Mouse (Mus musculus) CH12.LX (cell line): ENCODE data around the gene Tspyl1. TPM values are rescaled to one million over a fixed set of nuclear protein-coding genes. Genes with fewer than 3 reads are reported as not detected.

ENCODE experiments used
- polyA plus RNA-seq: library from polyadenylated mRNA; unstranded; fragments of >175 nt; gene quantifications from 2 replicates; pipeline ENCODE4 v1.2.1, GENCODE M21; 2012; ENCODE audit warnings: low read depth; ENCODE audit not compliant: insufficient read length
- total RNA-seq, 2 experiments: library from RNA; depleted of rRNA; stranded (reverse); fragments of 300-350 nt in 1 of 2; fragments of >200 nt in 1 of 2; gene quantifications; 2 replicates each; pipeline ENCODE4 v1.2.3; 2012 to 2014

Gene Tspyl1
- total and polyA plus RNA-seq, 3 experiments, result 18.9 to 23.7 (median 19.7) TPM

Other genes starting within 250 kb of the Tspyl1 start
- gene Trappc3l, start 244.6 kb upstream of the Tspyl1 start, total RNA-seq (2012; rRNA removed), result not detected in 2 replicates
- not detected in 2 replicates for gene Trappc3l, start 244.6 kb upstream of the Tspyl1 start, total RNA-seq (2014; rRNA removed)
- gene Trappc3l, start 244.6 kb upstream of the Tspyl1 start, polyA plus RNA-seq, result not detected in 2 replicates
- gene Calhm4, start 237.9 kb upstream of the Tspyl1 start, total RNA-seq (2012; rRNA removed), result 0.04 TPM in 1 of 2 replicates, not detected in the other
- gene Calhm4, start 237.9 kb upstream of the Tspyl1 start, total RNA-seq (2014; rRNA removed), result not detected in 2 replicates
- not detected in 2 replicates for gene Calhm4, start 237.9 kb upstream of the Tspyl1 start, polyA plus RNA-seq
- 0.04 TPM in 1 of 2 replicates, not detected in the other for gene Calhm5, start 185.7 kb upstream of the Tspyl1 start, total RNA-seq (2012; rRNA removed)
- gene Calhm5, start 185.7 kb upstream of the Tspyl1 start, total RNA-seq (2014; rRNA removed), result 0.28 TPM in 2 replicates
- gene Calhm5, start 185.7 kb upstream of the Tspyl1 start, polyA plus RNA-seq, result 0.05 and 0.09 TPM in 2 replicates
- 0.17 and 0.21 TPM in 2 replicates for gene Calhm6, start 154.2 kb upstream of the Tspyl1 start, total RNA-seq (2012; rRNA removed)
- 0.38 and 0.58 TPM in 2 replicates for gene Calhm6, start 154.2 kb upstream of the Tspyl1 start, total RNA-seq (2014; rRNA removed)
- gene Calhm6, start 154.2 kb upstream of the Tspyl1 start, polyA plus RNA-seq, result 0.29 and 0.30 TPM in 2 replicates
- gene Dse, start 74.5 kb upstream of the Tspyl1 start, total RNA-seq (2012; rRNA removed), result not detected in 2 replicates
- gene Dse, start 74.5 kb upstream of the Tspyl1 start, total RNA-seq (2014; rRNA removed), result 0.15 and 0.16 TPM in 2 replicates
- 0.10 TPM in 1 of 2 replicates, not detected in the other for gene Dse, start 74.5 kb upstream of the Tspyl1 start, polyA plus RNA-seq
- gene Tspyl4, start 15.3 kb downstream of the Tspyl1 start, total RNA-seq (2012; rRNA removed), result 9.1 and 17.9 TPM in 2 replicates
- 8.7 and 9.8 TPM in 2 replicates for gene Tspyl4, start 15.3 kb downstream of the Tspyl1 start, total RNA-seq (2014; rRNA removed)
- 2.9 and 3.7 TPM in 2 replicates for gene Tspyl4, start 15.3 kb downstream of the Tspyl1 start, polyA plus RNA-seq
- 0.04 and 0.08 TPM in 2 replicates for gene Col10a1, start 107.8 kb downstream of the Tspyl1 start, total RNA-seq (2012; rRNA removed)
- gene Col10a1, start 107.8 kb downstream of the Tspyl1 start, total RNA-seq (2014; rRNA removed), result not detected in 2 replicates
- gene Col10a1, start 107.8 kb downstream of the Tspyl1 start, polyA plus RNA-seq, result 0.15 and 0.17 TPM in 2 replicates
- gene Nt5dc1, start 136.4 kb downstream of the Tspyl1 start, total RNA-seq (2012; rRNA removed), result 14.3 and 14.6 TPM in 2 replicates
- 25.9 and 27.2 TPM in 2 replicates for gene Nt5dc1, start 136.4 kb downstream of the Tspyl1 start, total RNA-seq (2014; rRNA removed)
- gene Nt5dc1, start 136.4 kb downstream of the Tspyl1 start, polyA plus RNA-seq, result 21.1 and 25.3 TPM in 2 replicates
- gene Frk, start 201.2 kb downstream of the Tspyl1 start, total RNA-seq (2012; rRNA removed), result not detected in 2 replicates
- not detected in 2 replicates for gene Frk, start 201.2 kb downstream of the Tspyl1 start, total RNA-seq (2014; rRNA removed)
- not detected in 2 replicates for gene Frk, start 201.2 kb downstream of the Tspyl1 start, polyA plus RNA-seq